Mouse (Mus musculus) intestine, embryonic 16.5 days (tissue): ENCODE measurements at regions not wholly inside any gene's neighbourhood (a gene's known extent, or its start where the extent isn't known, plus 50 kb on each side); places are given as distances from the start of the nearest gene placed in this dataset.

Experiments
- ATAC-seq: fragments of 200-750 bp; cut with Nextera tagmentation; 2 replicates; pipeline ENCODE4 v1.8.0; 2017; ENCODE audit warnings: moderate TSS enrichment, moderate library complexity
- H3K27ac ChIP-seq: fragments of 300-500 bp; sonication (generic); 2 replicates; pipeline ENCODE4 v1.5.1; 2014; ENCODE audit warnings: mild to moderate bottlenecking, low read length
- H3K27me3 ChIP-seq: fragments of 300-500 bp; sonication (generic); replicated peaks from 2 replicates; pipeline ENCODE4 v1.6.1; 2014; ENCODE audit warnings: low read length, control low read depth, mixed read lengths; ENCODE audit not compliant: control insufficient read depth, insufficient read depth
- H3K36me3 ChIP-seq: fragments of 300-500 bp; sonication (generic); 2 replicates; pipeline ENCODE4 v1.6.1; 2014; ENCODE audit warnings: low read length, control low read depth; ENCODE audit not compliant: control insufficient read depth, insufficient read depth
- H3K4me1 ChIP-seq: fragments of 300-500 bp; sonication (generic); 2 replicates; pipeline ENCODE4 v1.6.1; 2014; ENCODE audit warnings: low read length, control low read depth, mixed read lengths; ENCODE audit not compliant: control insufficient read depth, insufficient read depth
- H3K4me2 ChIP-seq: fragments of 300-500 bp; sonication (generic); 2 replicates; pipeline ENCODE4 v1.6.1; 2014; ENCODE audit warnings: low read depth, low read length, control low read depth
- H3K4me3 ChIP-seq: fragments of 300-500 bp; sonication (generic); 2 replicates; pipeline ENCODE4 v1.5.1; 2014; ENCODE audit warnings: mild to moderate bottlenecking, low read length
- H3K9ac ChIP-seq: fragments of 300-500 bp; sonication (generic); 2 replicates; pipeline ENCODE4 v1.6.1; 2014; ENCODE audit warnings: low read depth, low read length
- H3K9me3 ChIP-seq: fragments of 300-500 bp; sonication (generic); 2 replicates; pipeline ENCODE4 v1.6.1; 2016; ENCODE audit warnings: low read length, control low read depth; ENCODE audit not compliant: control insufficient read depth
- WGBS: fragments of 180-500 bp; shearing (Covaris S2); extraction: QIAGEN DNeasy Blood & Tissue Kit; methylation state at CpG from one replicate; pipeline ENCODE4 v1.1.7; 2014; 5-methylcytosine and 5-hydroxymethylcytosine counted together

GRCm38 (mm10) chr5:39050512-39050911 is 173.9 kb upstream of the Clnk start:
- Histone ChIP-seq H3K4me1 (no peaks in the 10 kb centered on the region), H3K9me3 (no peaks in the 10 kb centered on the region), H3K36me3 (no peaks in the 10 kb centered on the region), H3K27me3 (no peaks in the 10 kb centered on the region), H3K27ac (no peak overlapping the region), H3K4me3 (no peak overlapping the region), H3K4me2 (no peak overlapping the region), H3K9ac (no peak overlapping the region)
- no peak for ATAC-seq
- 83% methylated on average over 3 of the region's 3 CpGs for WGBS

GRCm38 (mm10) chr5:39049141-39049540 is 172.5 kb upstream of the Clnk start:
- no peaks in the 10 kb centered on the region for H3K9me3 ChIP-seq
- H3K4me2 ChIP-seq: no peak overlapping the region
- ATAC-seq: no peak
- H3K27me3 ChIP-seq: no peaks in the 10 kb centered on the region
- WGBS: 68% methylated on average over 2 of the region's 2 CpGs
- no peak overlapping the region for H3K9ac ChIP-seq
- no peak overlapping the region for H3K27ac ChIP-seq
- H3K4me1 ChIP-seq: no peaks in the 10 kb centered on the region
- no peaks in the 10 kb centered on the region for H3K36me3 ChIP-seq
- H3K4me3 ChIP-seq: no peak overlapping the region

GRCm38 (mm10) chr5:39040467-39040866 is 163.9 kb upstream of the Clnk start:
- 72% methylated on average over 2 of the region's 2 CpGs for WGBS
- ATAC-seq: no peak
- no peak overlapping the region for H3K27ac ChIP-seq
- H3K9me3 ChIP-seq: no peaks in the 10 kb centered on the region
- H3K27me3 ChIP-seq: no peaks in the 10 kb centered on the region
- no peak overlapping the region for H3K9ac ChIP-seq
- H3K36me3 ChIP-seq: no peaks in the 10 kb centered on the region
- H3K4me3 ChIP-seq: no peak overlapping the region
- H3K4me1 ChIP-seq: no peaks in the 10 kb centered on the region
- H3K4me2 ChIP-seq: no peak overlapping the region

GRCm38 (mm10) chr5:39023241-39023640 is 146.6 kb upstream of the Clnk start:
- Histone ChIP-seq H3K27ac (no peak overlapping the region), H3K27me3 (no peaks in the 10 kb centered on the region), H3K4me1 (no peaks in the 10 kb centered on the region), H3K9me3 (no peaks in the 10 kb centered on the region), H3K4me2 (no peak overlapping the region), H3K9ac (no peak overlapping the region), H3K36me3 (no peaks in the 10 kb centered on the region), H3K4me3 (no peak overlapping the region)
- ATAC-seq: no peak
- 88% methylated on average over 4 of the region's 4 CpGs for WGBS

- Histone ChIP-seq H3K36me3 (no peaks in the 10 kb centered on the region), H3K4me2 (no peak overlapping the region), H3K9me3 (no peaks in the 10 kb centered on the region; the same call in 1 of the 2 replicates), H3K27me3 (no peaks in the 10 kb centered on the region), H3K9ac (no peak overlapping the region), H3K4me3 (no peak overlapping the region), H3K4me1 (no peaks in the 10 kb centered on the region), H3K27ac (no peak overlapping the region)
- no peak for ATAC-seq
- 86% methylated on average over 4 of the region's 4 CpGs for WGBS
Measured at GRCm38 (mm10) chr5:39000643-39001042, 124.0 kb upstream of the Clnk start.

- no peaks in the 10 kb centered on the region for H3K36me3 ChIP-seq
- no peak overlapping the region for H3K27ac ChIP-seq
- H3K9me3 ChIP-seq: no peaks in the 10 kb centered on the region; the same call in 1 of the 2 replicates
- no peak overlapping the region for H3K9ac ChIP-seq
- WGBS: 32% methylated on average over 2 of the region's 2 CpGs
- H3K4me2 ChIP-seq: no peak overlapping the region
- H3K4me3 ChIP-seq: no peak overlapping the region
- no peak for ATAC-seq
- no peaks in the 10 kb centered on the region for H3K27me3 ChIP-seq
- no peaks in the 10 kb centered on the region for H3K4me1 ChIP-seq
Measured at GRCm38 (mm10) chr5:38999700-39000099, 123.1 kb upstream of the Clnk start.

- no peak overlapping the region for H3K4me2 ChIP-seq
- H3K9me3 ChIP-seq: no peaks in the 10 kb centered on the region
- H3K4me3 ChIP-seq: no peak overlapping the region
- H3K27me3 ChIP-seq: no peaks in the 10 kb centered on the region
- H3K36me3 ChIP-seq: no peaks in the 10 kb centered on the region
- 75% methylated on average over 6 of the region's 6 CpGs for WGBS
- no peak for ATAC-seq
- H3K4me1 ChIP-seq: no peaks in the 10 kb centered on the region
- H3K9ac ChIP-seq: no peak overlapping the region
- no peak overlapping the region for H3K27ac ChIP-seq
Measured at GRCm38 (mm10) chr5:38972397-38973159, 96.0 kb upstream of the Clnk start.

- 84% methylated on average over 4 of the region's 4 CpGs for WGBS
- H3K9me3 ChIP-seq: no peaks in the 10 kb centered on the region
- no peak overlapping the region for H3K4me3 ChIP-seq
- H3K4me1 ChIP-seq: no peaks in the 10 kb centered on the region
- H3K27me3 ChIP-seq: no peaks in the 10 kb centered on the region
- no peak for ATAC-seq
- H3K9ac ChIP-seq: no peak overlapping the region
- no peak overlapping the region for H3K4me2 ChIP-seq
- no peak overlapping the region for H3K27ac ChIP-seq
- H3K36me3 ChIP-seq: no peaks in the 10 kb centered on the region
Measured at GRCm38 (mm10) chr5:38970497-38970896, 93.9 kb upstream of the Clnk start.

- Histone ChIP-seq H3K36me3 (no peaks in the 10 kb centered on the region), H3K27ac (no peak overlapping the region), H3K27me3 (no peaks in the 10 kb centered on the region), H3K9ac (no peak overlapping the region), H3K4me3 (no peak overlapping the region), H3K9me3 (no peaks in the 10 kb centered on the region), H3K4me2 (no peak overlapping the region), H3K4me1 (no peaks in the 10 kb centered on the region)
- no peak for ATAC-seq
- WGBS: 34% methylated on average over 1 of the region's 1 CpGs
Measured at GRCm38 (mm10) chr5:38967010-38967409, 90.4 kb upstream of the Clnk start.

GRCm38 (mm10) chr5:38964445-38964844 is 87.8 kb upstream of the Clnk start:
- H3K4me1 ChIP-seq: no peaks in the 10 kb centered on the region
- no peaks in the 10 kb centered on the region for H3K36me3 ChIP-seq
- H3K27me3 ChIP-seq: no peaks in the 10 kb centered on the region
- no peak for ATAC-seq
- no peak overlapping the region for H3K4me3 ChIP-seq
- H3K9ac ChIP-seq: no peak overlapping the region
- H3K27ac ChIP-seq: no peak overlapping the region
- H3K4me2 ChIP-seq: no peak overlapping the region
- no peaks in the 10 kb centered on the region for H3K9me3 ChIP-seq
